Mouse (Mus musculus) layer of hippocampus, postnatal 25 days (tissue): ENCODE data around the gene Raet1e. TPM values are rescaled to one million over a fixed set of nuclear protein-coding genes. Genes with fewer than 3 reads are reported as not detected.
"Not testable (repeated sequence)": the region's sequence is repeated elsewhere in the genome, so short reads cannot be mapped to it uniquely, and the experiment has no call there.

Source experiments
- DNase-seq, 2 experiments: peaks; one replicate each; pipeline ENCODE4 v3.0.0; 2022; ENCODE audit warnings: mixed read lengths in 2 of 2, low spot score in 1 of 2; ENCODE audit errors: extremely low spot score in 1 of 2
- total RNA-seq, 2 experiments: library from RNA; stranded (reverse); gene quantifications; 2 replicates each; pipeline ENCODE4 v1.2.3; 2021

The Raet1e gene
- total RNA-seq, 2 experiments from 2014 or later: not detected

- peak; percentile 65 to 87 for DNase-seq
Measured at GRCm38 (mm10) chr10:22163705-22164583, 5.6 kb downstream of the Raet1e start.

- DNase-seq: not testable (repeated sequence)
Measured at GRCm38 (mm10) chr10:22165328-22166003, 7.1 kb downstream of the Raet1e start.

GRCm38 (mm10) chr10:22166025-22166424 is 7.7 kb downstream of the Raet1e start:
- not testable (repeated sequence) for DNase-seq

GRCm38 (mm10) chr10:22167061-22167460 is 8.7 kb downstream of the Raet1e start:
- DNase-seq: not testable (repeated sequence)

- not testable (repeated sequence) for DNase-seq
Measured at GRCm38 (mm10) chr10:22169116-22169515, 10.7 kb downstream of the Raet1e start.

GRCm38 (mm10) chr10:22172431-22173334 is 14.3 kb downstream of the Raet1e start:
- not testable (repeated sequence) for DNase-seq

- not testable (repeated sequence) for DNase-seq
Measured at GRCm38 (mm10) chr10:22173335-22174189, 15.2 kb downstream of the Raet1e start.

GRCm38 (mm10) chr10:22174190-22174487 is 15.8 kb downstream of the Raet1e start:
- not testable (repeated sequence) for DNase-seq

GRCm38 (mm10) chr10:22176515-22176914 is 18.1 kb downstream of the Raet1e start:
- DNase-seq: not testable (repeated sequence)

- not testable (repeated sequence) for DNase-seq
Measured at GRCm38 (mm10) chr10:22191035-22191434, 32.7 kb downstream of the Raet1e start.

- DNase-seq: not testable (repeated sequence)
Measured at GRCm38 (mm10) chr10:22201352-22201751, 43.0 kb downstream of the Raet1e start.

GRCm38 (mm10) chr10:22202784-22203583 is 44.6 kb downstream of the Raet1e start:
- DNase-seq: not testable (repeated sequence)

- DNase-seq: not testable (repeated sequence)
Measured at GRCm38 (mm10) chr10:22206443-22206842, 48.1 kb downstream of the Raet1e start.

- peak in 1 of 2 experiments; percentile 57 for DNase-seq
Measured at GRCm38 (mm10) chr10:22212012-22212696, 53.8 kb downstream of the Raet1e start.

GRCm38 (mm10) chr10:22223474-22224349 is 65.3 kb downstream of the Raet1e start:
- not testable (repeated sequence) for DNase-seq

- no peak for DNase-seq
Measured at GRCm38 (mm10) chr10:22265060-22265459, 106.7 kb downstream of the Raet1e start.
